Mouse (Mus musculus): ENCODE data around the gene Cmip.
A peak's percentile ranks its signal among the peaks of the same experiment; 100 is the strongest.

Cmip gene

GRCm38 (mm10) chr8:117299204-117299603 is 42.3 kb downstream of the Cmip start:
- no peak for DNase-seq

DNA sequence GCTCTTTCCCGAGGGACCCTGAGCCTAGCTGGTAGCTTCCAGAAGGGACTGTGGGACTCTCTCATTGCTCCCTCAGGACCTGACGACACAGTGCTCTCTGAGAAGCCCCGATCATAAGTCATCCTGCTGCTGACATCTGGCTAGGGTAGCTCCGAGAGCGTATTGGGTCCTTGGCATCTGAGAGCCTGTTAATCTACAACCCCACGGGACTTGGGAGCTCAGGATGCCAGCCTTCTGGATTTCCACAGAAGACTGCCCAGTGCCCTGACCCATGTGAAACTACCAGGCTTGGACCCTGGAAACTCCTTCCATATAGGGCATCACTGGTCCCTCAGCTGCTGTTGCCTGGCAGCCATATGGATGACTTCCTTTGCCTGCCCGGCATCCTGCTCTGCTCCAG is 43.3 kb downstream of the Cmip start:
- no peak for DNase-seq

- no peak for DNase-seq
These were observed 44.7 kb downstream of the Cmip start for GRCm38 (mm10) chr8:117301457-117302041.

DNA sequence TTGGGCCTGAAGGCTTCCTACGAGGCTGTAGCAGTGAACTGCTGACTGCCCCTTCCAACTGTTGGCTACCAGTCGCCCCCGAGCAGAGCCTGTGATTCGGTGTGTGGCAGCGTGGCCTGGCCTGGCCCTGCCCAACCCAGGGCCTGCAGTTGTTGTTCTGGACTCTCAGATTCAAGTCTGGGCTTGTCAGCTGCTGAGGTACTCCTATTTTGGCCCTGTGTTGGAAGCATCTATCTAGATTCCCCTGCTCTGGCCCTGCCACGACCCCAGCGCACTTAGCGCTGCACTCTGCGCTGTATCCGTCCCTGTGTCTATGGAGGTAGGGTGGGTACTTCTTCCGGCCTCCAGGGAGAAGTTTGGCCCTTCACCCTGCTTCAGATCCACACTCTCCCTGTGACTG is 45.2 kb downstream of the Cmip start:
- no peak for DNase-seq

- no peak for DNase-seq
These were observed 46.8 kb downstream of the Cmip start for GRCm38 (mm10) chr8:117303666-117304065.

DNA sequence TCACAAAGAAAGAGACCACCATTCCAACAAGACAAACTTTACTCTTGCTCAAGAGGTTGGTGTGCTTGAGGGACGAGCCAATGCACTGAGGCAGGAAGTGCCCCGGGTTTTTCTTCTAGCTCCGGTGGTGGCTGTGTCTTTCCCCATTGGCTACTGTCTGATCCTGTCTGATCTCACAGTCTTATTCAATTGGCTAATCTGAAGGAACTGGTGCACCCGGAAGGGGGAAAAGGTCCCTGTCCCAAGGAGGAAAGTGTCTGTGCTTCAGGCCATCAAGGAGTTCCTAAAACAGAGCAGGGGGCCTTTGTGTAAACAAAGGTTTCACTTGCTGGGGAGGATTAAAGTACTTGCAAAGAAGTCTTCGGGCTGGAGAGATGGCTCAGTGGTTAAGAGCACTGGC is 48.5 kb downstream of the Cmip start:
- peak; percentile 69 for DNase-seq

DNA sequence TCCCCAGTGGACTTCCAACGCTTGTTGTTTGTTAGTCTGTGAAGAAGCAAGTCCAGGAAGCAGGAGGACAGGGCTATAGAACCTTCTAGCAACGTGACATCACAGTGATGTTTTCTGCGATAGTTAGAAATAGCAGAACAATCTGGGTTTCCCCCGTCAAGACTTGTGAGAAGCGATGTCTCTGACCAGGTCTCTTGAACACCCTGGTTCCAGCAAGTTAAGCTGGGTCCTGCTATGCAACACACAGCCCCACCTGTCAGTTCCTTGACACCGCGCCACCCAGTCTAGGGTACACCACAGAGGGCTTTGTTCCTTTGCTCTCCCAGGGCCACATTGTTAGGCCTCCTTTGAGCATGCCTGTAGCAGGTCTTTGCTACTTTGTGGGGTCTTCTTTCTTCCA is 49.9 kb downstream of the Cmip start:
- DNase-seq = peak; percentile 38

DNA sequence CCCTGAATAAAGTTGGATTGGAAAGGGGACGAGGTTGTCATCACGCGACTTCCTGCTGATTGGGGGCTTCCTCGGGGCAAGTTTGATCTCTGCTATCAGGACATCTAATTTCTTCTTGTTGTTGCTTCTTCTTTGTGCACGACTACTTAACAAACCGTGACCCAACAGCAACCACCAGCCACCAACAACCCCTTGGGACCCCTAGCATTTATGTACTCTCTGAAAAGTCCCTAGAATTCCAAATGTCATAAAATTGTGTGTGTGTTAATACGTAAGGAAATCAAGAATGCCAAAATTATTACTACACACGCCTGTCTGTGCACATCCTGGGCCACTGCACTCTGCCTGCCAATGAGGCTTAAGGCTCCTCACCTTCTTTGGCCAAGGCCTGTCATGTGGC is 50.4 kb downstream of the Cmip start:
- no peak for DNase-seq

GRCm38 (mm10) chr8:117308303-117309095 is 51.6 kb downstream of the Cmip start:
- no peak for DNase-seq

DNA sequence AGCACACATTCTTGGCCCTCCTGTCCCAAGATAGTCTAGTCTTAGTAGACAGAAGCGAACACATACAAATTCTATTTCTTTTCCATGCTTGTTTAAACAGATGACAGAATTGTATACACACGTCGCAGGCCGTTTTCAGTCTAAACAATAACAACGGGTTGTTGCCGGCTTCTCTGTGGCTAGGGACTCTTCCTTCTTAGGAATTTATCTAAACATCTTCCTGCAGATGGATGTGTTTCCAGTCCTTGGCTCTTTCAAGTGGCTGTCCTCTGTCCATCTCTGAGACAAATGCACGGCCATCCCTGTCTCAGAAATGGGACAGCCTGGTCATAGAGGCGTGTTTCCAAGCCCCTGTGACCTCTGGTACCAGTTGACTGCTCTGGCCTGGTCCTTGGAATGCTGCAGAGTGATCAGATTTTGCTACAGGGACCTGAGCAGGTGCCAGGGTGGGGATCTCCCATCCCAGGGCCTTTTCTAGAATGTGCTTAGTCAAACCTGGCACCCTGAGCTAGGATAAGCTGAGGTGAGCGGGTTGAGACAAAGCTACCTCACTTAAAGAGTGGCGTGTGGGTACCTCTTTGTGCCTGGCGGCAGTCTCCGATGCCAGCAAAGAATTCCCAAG is 52.9 kb downstream of the Cmip start:
- DNase-seq = no peak

- no peak for DNase-seq
These were observed 54.2 kb downstream of the Cmip start for GRCm38 (mm10) chr8:117310961-117311561.

DNA sequence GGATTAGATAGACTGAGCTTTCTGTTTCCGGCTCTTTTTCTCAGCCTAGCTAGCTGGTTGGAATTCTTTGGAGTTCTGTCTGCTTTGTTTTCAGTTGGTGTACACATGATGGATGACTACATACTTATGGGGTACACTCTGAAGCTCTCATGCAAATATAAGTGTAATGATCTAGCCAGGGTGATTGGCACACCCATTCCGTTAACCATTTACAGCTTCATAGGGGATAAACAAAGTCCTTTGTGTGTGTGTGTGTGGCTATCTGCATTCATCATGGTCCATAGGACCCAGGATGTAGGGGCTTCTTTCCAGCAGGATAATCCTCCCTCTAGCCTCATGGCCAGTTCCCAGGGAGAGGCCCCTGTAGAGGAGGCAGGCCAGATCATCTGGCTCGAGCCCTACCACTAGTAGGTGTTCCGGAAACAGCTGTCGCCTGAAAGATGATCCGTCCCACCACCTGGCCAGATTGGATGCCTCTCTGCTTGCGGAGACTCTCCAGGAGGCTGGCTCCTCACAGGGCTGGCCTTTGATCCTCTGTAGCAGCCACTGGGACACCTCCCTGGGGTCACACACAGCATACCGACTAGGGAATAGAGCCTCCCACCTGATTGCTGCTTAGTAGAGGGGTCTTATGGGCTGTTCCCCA is 57.6 kb downstream of the Cmip start:
- DNase-seq = no peak

GRCm38 (mm10) chr8:117315727-117316126 is 58.9 kb downstream of the Cmip start:
- DNase-seq = no peak

DNA sequence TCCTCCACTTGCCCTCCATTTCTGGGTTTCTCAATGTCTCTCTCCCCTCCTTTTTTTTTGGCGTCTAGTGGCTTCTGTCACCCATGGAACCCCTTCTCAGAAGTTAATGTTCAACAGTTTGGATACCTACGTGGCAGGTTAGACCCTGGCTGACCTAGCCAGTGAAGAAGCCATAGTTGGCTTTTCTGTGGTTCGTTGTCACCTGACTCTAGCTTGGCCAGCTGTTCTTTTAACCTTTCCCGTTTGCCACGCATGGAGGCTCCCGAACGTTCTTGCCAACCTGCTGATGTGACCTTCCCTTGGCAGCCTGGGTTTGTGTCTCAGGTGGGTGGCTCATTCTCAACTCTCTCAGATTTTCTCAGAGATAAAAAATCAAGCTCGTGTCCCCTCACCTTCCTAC is 60.6 kb downstream of the Cmip start:
- DNase-seq = no peak

DNA sequence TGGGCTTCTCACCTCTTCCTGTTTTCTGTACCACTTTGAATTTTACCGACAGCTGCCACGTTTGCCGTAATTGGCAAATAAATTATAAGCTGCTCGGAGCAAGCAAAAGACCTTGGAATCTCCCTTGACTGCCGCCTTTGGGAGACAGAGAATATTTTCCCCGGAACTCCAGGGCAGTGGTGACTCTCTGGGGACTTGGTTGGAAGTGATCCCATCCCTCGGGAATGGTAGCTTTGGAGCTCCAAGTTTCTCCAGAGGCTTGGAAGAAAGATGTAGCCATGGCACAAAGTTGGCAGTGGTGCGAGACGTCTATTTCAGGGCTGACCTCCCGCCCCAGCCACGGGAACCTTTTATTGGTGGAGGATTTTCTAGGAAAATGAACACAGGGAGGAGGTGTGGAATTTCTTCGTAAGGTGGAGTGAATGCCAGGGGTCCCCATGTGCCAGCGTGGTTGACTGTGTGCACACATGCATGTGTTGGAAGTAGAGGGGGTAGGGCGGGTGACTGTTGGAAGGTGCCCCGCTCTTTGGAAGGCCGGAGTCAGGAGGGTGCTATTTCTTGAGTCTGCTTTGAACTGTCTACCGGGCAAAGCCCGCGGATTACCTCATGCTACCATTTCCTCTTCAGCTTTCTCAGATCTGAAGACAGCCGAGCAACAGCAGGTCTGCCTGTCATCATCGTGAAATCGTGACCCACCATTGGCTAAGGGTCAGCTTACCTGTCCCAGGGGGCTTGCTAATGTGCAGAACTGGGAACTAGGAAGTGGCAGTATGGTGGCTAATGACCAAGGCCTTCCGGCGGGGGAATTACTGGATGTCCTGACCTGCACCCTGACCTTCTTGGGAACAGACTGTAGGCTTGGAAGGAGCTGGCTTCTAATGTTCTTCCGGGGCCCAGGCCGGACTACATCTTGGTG is 62.3 kb downstream of the Cmip start:
- no peak for DNase-seq

- no peak for DNase-seq
These were observed 63.8 kb downstream of the Cmip start for GRCm38 (mm10) chr8:117320616-117321015.

GRCm38 (mm10) chr8:117321232-117321631 is 64.4 kb downstream of the Cmip start:
- DNase-seq = no peak

- DNase-seq = peak; percentile 79
These were observed 65.2 kb downstream of the Cmip start for GRCm38 (mm10) chr8:117322021-117322420.

- DNase-seq = no peak
These were observed 65.9 kb downstream of the Cmip start for GRCm38 (mm10) chr8:117322715-117323310.

GRCm38 (mm10) chr8:117324821-117325220 is 68.0 kb downstream of the Cmip start:
- DNase-seq = no peak

DNA sequence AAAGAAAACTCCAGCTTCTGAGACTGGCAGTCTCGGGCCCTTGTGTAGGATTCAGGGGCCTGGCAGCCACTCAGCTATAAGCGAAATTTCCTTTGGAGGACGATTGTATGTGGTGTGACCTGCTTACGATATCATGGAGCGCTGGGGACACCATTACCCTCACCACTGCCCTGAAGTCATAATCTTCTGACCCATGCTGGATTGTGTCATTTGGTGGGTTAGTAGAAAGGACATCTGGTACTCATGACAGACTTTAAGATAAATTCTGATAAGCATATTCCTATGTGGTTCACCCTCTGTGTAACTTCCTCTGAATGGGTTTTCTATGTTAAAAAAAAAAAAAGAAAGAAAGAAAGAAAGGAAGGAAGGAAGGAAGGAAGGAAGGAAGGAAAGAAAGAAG is 69.9 kb downstream of the Cmip start:
- no peak for DNase-seq

DNA sequence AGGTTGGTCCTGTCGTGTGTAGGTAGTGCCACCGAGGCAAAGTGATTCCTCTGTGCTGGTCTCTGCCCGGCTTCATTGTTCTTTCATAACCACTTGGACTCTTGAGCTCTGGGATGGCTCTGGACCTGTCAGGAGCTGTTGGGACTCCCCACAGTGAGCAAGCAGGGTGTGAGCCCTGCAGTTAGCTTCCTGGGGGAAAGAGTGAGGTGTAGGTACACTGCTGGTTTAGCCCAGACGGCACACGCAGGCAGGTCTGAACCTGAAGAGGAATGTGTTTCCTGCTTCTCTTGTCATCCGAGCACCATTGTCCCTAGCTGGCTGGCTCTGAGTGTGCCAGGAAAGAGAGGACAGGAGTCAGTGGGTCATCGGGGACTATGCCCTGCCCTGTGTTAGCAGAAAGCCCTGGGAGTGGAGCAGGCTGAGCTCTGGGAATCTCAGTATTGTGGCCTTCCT is 70.5 kb downstream of the Cmip start:
- DNase-seq = no peak

Measured in thymus, postnatal 14 days (tissue).